Mouse (Mus musculus) erythroblast, embryonic 14.5 days (primary cell): ENCODE results near the gene Pde11a.
"Not testable (repeated sequence)": the region's sequence is repeated elsewhere in the genome, so short reads cannot be mapped to it uniquely, and the experiment has no call there.

Source experiments
- GATA1 ChIP-seq: IDR thresholded peaks from 2 replicates; pipeline ENCODE4 v1.6.1; 2012; ENCODE audit warnings: low read length, inconsistent platforms, mixed read lengths
- TAL1 ChIP-seq: IDR thresholded peaks from 3 replicates; pipeline ENCODE4 v1.6.1; 2012; ENCODE audit warnings: low read length, inconsistent platforms, mixed read lengths

GRCm38 (mm10) chr2:75976070-75976469 lies 362.5 kb downstream of the Pde11a start:
- TF ChIP-seq TAL1, GATA1: not testable (repeated sequence)
